Mouse (Mus musculus): ENCODE data around the gene Cuedc2.

Cuedc2 gene

DNA sequence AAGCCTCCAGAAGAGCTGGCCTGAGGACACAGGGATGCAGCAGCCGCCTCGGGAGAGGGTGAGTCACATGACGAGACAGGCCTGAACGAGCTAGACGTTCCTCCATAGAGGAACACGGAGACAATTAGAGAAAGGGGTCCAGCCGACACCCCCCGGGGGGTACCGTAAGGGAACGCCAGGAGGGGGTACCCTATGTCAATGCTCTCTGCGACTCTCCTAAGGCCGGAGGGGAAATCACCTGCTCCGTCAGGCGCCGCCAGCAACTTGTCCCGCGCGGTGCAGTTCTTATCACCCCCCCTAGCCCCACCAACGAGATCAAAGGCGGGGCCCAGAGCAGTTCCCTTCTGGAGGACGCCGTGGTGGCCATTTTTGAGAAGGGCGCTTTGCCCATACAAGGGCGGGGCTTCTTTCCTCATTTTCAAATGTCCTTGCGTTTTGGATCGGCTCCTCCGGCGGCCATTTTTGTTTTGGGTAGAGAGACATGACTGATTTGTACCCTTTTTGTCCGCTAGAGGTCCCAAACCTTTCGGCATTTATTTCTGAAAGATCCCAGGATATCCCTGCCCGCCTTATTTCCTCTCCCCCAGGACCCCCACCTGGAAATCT is at the start of gene Cuedc2:
TSS of gene Cuedc2 (minus strand) at position 372 of the 606 bp plus-strand sequence.
- peak; percentile 99 for DNase-seq (ENCODE audit: low spot score)

DNA sequence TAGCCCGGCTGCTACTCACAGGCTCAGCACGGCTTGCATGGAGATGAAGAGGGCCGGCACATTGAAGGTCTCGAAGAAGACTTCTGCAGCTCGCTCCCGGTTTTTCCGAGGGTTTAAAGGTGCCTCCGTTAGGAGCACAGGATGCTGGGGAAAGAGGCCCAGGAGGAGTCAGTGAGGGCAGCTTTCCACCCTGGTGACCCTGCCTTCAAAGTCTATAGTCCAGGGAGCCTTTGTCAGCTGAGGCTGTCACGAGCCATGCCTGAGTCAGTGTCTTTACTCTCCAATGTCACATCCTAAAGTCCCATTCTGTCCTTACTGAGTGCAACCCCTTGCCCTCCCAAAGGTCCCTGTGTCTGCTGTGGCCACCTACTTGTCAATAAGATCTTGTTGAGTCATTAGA is 43.8 kb upstream of the Cuedc2 start:
- no peak for DNase-seq (ENCODE audit: low spot score)

DNA sequence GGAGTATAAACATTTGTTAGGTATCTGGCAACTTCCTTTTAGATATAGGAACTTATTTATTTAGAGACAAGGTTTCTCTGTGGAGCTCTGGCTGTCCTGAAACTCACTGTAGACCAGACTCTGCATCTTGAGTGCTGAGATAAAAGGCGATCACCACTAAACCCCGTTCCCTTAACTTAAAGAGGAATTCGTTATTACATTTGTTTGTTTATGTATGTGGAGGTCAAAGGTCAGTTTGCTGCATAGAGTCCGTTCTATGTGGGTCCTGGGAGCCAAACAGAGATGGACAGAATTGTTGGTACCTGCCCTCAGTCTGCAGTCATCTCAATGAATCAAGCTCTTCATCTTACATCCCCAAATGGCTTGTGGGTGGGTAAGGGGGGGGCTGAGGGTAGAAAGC is 37.4 kb upstream of the Cuedc2 start:
- DNase-seq (ENCODE audit: low spot score) = no peak

DNA sequence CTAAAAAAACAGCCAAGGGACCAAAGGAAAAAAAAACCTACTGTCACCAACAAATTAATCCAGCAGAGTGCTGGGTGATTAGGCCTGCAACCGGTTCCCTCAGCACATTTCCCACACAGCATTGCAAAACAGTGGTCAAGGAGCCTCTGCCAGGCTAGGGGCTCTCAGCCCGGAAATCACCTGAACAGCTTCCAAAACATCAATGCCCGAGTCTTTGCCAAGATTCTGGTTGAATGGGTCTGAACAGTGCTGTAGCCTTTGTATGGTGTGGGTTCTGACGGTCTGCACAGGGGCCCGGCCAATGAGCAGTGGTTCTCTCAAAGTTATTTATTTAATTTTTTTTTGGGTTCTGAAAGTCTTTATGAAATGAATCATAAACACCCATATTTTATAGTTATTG is 37.0 kb upstream of the Cuedc2 start:
- DNase-seq (ENCODE audit: low spot score) = no peak

DNA sequence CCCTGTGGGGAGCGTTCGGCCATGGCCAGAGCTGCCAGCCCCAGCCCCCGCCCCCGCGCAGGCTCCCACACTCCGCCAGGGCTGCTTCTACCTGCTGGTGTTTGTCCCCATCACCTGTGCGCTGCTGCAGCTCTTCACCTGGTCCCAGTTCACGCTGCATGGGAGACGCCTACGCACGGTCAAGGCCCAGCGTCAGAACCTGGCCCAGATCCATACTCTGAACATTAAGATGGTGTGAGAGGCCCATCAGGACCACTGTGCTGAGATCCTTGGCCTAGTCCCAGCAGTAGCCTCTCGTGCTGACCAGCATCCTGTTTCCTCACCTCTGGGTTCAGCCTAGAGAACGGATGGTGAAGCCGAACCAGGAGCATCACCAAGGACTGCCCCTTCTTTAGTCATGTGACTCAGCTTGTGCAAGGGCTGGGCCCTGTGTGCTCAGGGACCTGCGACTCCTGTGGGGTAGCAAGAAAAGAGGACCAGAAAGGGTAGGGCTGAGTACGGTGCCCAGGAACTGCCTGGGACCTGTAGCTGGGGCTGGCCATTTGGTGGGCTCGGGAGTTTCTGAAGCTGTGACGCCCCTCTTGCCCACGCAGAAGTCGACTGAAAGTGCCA is 36.1 kb upstream of the Cuedc2 start:
- no peak for DNase-seq (ENCODE audit: low spot score)

DNA sequence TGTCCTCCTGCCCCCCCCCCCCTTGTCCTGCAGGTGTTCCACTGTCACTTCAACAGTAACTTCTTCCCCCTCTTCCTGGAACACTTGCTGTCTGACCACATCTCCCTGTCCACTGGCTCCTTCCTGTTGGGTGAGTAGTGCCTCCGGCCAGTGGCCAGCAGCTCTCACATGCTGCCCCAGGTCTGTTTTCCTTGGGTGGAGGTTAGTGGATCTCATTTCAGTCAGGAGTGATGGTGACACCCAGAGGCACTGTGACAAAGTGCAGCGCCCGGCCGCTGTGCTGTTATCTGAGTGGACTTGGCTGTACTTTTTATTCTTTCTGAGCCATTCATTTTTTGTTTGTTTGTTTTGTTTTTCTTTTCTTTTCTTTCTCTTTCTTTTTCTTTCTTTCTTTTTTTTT is 30.7 kb upstream of the Cuedc2 start:
- peak; percentile 17 for DNase-seq (ENCODE audit: low spot score)

DNA sequence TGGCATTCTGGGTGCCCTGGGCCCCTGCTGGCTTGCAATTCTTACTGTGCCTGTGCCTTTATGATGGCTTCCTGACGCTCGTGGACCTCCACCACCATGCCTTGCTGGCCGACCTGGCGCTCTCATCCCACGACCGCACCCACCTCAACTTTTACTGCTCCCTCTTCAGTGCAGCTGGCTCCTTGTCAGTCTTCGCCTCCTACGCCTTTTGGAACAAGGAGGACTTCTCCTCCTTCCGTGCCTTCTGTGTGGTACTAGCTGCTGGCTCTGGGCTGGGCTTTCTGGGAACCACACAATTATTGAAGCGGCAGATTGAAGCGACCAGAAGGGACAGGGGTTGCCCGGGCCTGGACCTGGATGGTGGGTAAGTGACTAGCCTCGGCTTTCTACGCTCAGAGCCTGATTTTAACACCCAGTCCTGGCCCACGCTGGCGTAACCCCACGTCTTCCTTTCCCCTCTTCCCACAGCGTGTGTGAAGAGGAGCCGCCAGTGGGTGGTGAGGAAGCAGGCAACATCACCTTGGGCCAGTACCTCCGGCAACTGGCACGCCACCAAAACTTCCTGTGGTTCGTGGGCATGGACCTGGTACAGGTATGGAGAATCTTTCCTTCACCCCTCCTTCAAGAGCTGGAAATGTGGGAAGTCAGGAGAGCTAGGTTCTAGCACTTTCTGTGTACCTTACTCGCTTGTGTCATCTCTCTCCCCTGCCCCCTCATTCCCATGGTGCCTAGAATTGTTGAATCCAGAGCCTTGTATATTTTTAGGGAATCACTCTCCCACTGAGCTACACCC is 29.5 kb upstream of the Cuedc2 start:
- DNase-seq (ENCODE audit: low spot score) = no peak

DNA sequence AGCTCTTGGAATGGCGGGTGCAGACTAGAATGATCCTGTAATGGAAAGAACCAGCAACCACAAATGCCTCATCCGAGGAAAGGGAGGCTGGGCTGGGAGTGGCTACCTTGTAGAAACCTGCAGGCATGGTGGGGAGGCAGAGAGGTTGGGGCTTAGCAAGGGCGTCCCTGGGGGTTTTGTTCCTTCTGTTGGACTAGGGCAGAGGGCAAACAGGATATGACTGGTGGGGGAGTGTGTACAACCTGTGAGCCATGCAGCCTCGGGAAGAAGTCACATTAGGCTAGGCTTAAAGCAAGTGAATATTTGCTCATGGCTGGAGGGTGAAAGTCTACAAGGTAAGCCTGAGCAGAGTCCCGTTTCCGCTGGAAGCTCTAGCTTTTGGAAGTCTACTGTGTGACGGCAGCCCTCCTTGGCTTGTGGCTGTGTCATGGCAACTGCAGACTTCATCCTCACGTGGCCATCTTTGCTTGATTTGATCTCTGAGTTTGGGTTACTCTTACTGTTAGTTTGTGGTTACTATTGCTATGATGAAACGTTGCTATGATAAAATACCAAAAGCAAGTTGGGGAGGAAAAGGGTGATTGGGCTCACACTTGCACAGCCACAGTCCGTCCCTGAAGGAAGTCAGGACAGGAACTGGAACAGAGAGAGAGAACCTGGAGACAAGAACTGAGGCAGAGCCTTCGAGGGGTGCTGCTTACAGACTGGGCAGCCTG is 24.9 kb upstream of the Cuedc2 start:
- DNase-seq (ENCODE audit: low spot score) = no peak

DNA sequence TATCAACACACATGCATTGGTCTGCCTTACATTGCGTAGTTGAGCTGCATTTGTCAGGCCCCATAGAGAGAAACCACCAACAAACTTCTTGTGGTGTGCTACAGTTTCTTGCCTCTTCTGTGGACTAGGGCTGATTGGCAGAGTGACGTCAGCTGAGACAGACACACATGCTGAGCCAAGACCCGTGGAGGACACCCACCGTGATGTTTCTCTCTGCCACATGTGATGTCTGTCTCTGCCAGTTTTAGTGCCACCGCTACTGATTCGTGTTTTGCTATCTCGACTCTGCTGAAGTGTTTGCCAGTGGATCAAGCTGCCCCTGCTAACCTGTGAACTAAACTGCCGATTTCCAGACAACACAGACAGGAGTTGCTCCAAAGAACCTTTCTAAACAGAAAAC is 23.6 kb upstream of the Cuedc2 start:
- DNase-seq (ENCODE audit: low spot score) = no peak

DNA sequence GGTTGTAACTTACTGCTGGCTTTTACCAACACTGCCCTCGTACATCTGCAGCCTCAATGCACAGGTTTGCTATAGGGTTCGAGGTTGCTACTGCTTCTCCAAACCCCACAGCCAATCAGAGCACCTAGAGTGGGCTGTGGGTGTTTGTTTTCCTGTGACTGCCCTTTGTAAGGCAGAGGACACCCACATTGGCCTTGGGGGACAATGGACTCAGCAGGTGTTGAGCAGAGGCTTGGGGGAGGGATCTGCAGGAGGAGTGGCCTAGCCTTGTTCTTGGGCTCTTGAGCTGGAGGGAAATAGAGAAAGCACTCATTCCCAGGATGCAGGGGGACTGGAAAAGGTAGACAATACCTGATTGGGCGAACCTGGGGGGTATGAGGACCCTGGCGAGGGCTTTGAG is 19.9 kb upstream of the Cuedc2 start:
- no peak for DNase-seq (ENCODE audit: low spot score)

DNA sequence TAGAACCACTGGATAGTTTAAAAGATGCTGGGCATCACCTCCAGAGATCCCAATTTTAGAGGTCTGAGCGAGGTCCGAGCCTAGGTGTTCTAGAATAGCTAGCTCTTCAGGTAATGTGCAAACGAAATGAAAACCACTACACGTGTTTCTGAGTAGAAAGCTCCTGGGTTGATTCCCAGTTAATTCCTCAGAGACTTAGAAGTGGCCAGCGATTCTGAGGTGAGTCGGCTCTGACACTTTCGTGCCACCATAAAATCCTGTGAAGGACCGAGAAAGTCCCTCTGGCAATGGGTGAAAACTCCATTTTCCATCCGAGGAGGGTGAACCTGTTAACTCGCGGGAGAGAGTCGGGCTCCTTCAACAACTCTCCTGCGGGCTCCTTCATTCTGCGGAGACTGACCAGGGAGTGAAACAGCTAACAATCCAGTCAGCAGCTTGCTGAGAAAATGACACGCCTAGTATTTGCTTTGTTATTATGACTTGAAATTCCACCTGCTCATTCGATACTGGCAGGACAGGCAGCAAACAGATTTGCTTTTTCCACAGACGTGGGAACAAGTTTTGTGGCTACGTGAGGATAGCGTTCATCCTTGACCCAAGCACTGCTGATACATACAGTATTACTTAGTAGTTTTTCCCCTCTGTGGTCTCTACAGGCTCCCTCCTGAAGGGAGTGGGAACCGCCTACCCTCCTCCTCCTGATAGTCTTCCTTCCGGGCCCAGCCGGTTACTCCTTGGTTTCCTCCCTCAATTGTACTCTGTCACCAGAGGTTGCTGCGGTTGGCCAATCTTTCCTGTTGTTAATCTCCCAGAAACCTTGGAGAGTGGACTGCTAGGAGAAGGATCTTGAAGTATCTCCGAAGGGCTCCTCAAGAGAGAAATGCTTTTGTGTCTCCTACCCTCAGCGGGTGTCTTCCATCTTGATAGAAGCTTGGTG is 19.1 kb upstream of the Cuedc2 start:
- no peak for DNase-seq (ENCODE audit: low spot score)

DNA sequence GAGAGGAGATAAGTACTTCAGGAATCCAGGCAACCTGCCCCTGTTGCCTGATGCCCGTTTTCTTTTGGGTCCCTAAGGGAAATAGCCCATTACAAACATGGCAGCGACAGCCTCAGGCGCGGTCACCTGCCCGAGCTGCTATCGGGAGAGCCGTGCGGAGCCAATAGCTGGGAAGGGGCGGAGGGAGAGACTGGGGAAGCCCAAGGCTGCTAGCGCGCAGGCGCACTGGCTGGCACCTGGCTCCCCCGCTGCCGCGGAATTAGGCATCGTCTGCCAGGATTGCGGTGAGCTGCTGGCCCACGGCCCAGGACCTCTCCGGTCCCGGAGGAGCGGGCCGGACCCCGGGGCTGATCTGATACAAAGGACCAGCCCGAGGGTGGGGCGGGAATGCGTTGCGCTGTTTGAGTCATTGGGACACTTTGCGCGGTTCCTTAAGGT is 18.2 kb upstream of the Cuedc2 start:
- peak; percentile 79 for DNase-seq (ENCODE audit: low spot score)

DNA sequence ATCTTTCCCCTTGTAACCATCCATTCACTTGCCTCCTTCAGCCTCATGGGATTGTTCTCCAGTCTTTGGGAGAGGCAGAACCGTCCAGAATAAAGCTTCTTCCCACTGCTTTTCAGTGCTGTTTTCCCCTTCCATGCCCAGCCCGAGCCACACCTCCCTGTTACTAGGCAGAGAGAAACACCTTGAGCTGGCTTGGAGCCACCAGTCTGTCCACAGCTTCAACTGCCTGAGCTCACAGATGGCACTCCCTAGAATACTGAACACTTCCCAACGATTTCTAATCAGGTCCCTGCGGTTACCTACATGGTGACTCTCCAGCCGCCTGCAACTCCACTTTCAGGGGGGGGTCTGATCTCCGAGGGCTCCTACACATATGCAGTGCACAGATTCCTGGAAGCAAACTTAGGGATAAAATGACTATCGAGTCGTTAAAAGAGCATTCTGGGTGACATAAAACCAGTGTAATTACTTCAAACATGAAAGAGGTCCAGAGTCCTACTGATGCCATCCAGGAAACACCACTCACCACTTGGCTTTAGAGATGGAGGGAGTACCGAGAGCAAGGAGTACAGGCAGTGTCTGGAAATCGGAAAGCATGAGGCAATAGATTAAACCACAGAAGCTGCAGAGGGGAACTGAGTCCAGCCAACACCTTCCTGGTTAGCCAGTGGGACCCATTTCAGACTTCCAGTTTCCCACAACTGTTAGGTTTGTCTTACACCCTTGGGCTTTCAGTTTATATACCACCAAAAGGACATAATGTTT is 11.8 kb upstream of the Cuedc2 start, which contains the start of gene 2310034G01Rik:
TSS of gene 2310034G01Rik (minus strand) at position 135 of the 765 bp plus-strand sequence.
- DNase-seq (ENCODE audit: low spot score) = no peak

DNA sequence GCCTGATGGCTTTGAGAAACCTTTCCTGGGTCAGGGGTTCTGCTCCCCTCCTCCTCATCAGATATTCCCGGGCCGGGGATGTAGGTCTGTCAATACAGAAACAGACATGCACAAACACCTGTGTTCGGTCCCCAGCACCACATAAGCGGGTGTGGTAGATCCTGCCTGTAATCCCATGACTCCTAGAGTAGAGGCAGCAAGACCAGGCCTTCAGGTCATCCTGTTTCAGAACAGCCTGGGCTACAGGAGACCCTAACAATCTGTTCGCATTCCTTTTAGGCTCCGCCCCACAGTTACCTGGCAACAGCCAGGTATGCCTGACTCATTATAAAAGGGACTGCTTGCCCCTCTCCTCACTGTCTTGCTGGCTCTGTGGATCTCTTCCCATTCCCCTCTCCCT is 11.0 kb upstream of the Cuedc2 start:
- no peak for DNase-seq (ENCODE audit: low spot score)

DNA sequence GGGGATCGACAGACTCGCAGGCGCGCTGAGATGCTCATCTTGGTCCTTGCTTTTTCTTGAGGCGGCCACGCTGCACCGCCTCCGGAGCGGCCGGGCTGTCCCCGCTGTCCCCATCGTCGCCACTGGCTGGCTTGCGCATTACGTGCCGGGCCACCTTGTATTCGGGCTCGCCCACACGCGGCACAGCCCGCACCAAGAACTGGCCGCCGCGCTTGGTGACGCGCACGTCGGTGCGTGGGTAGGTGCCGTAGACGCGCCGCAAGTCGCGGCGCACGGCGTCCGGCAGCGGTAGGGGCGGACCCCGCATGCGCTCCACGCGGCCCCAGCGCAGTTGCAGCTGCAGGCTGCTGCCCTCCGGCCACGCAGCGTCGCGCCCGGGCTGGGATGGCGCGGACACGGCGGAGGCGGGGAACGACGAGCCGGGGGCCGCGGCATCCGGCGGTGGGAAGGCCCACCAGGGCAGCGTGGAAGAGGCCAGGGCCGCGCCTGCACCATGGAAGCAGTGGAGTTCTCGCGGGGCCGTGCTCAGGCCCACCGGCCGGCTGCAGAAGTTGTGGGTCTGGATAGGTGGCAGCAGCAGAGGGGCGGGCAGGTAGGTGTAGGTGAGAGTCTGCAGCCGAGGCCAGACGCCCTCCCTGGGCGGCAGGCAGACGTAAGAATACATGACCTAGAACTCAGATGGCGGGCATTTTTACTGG is 10.4 kb upstream of the Cuedc2 start:
- no peak for DNase-seq (ENCODE audit: low spot score)

DNA sequence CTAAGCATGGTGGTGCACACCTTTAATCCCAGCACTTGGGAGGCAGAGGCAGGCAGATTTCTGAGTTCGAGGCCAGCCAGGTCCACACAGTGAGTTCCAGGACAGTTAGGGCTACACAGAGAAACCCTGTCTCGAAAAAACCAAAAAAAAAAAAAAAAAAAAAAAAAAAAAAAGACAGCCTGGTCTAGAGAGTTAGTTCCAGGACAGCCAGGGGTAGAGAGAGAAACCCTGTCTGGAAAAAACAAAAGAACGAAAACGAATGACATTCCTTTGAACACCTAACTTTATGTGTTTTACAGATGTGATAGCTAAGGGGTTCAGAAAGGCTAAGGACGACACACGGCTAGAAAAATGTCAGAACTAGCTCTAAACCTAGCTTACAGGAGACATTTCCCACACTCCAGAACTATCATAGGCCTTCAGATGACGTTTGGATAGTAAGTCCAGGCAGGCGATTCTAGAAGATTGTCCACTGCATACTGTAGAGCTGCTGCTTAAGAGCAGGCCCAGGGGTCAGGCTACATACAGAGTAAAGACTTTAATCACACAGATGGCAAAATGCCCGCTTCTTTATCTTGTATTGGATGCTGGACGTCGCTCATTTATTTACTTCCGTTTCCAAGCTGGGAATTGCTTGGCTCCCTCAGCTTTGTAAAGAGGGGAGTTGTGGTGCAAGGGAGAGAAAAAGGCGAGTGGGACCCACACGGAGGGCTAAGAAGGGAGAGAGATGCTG is 9.6 kb upstream of the Cuedc2 start:
- DNase-seq (ENCODE audit: low spot score) = no peak

DNA sequence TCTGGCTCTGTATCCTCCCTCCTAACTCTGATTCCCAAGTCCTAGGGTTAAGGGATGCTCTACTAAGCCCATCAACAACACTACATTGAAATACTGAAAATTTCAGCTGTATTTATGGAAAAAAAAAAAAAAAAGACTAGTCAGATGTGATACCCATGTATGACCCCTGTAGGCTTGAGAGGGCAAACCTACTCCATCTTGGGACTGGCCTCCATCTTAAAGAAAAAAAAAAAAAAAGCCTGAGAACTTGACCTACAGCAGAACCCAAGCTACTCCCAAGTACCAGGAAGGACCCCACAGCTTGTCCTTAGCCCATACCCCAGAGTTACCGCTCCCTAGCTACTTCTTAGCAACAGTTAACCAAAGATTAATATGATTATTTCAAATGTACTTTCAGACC is 8.6 kb upstream of the Cuedc2 start:
- DNase-seq (ENCODE audit: low spot score) = no peak

DNA sequence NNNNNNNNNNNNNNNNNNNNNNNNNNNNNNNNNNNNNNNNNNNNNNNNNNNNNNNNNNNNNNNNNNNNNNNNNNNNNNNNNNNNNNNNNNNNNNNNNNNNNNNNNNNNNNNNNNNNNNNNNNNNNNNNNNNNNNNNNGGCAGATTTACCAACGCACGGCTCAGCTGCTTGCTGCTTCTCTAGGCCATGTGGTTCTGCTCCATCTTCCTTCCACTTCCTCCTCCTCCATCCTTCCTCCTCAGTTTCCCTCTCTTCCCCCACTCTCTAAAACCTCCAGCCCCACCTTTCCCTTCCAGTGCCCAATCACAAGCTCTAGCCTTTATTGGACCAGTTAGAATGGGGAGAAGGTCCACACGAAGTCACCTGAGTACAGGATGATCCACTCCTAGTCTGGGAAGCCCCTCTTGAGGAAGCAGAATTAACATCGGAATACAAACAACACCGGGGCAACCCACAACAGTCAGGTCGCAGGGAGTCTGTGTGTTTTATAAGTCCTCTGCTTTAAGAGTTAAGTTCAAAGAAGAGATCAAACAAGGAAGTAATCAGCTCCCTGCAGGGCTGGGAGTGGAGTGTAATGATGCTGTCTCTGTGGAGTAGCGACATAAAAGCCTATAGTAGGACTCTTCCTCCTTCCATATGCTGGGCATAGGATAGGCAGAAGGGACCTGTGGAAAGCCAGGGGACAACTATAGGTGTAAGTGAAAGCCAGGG is 6.4 kb upstream of the Cuedc2 start:
- no peak for DNase-seq (ENCODE audit: low spot score)

All from c-Kit-positive CD71-positive TER-119-positive erythroid progenitor cells, embryonic 14.5 days (primary cell).